Mouse (Mus musculus): ENCODE data around the gene Map1a. TPM values are rescaled to one million over a fixed set of nuclear protein-coding genes. Genes with fewer than 3 reads are reported as not detected.

Map1a gene
- total and polyA plus RNA-seq, 2 experiments, result under 0.01 to 0.44 TPM

DNA sequence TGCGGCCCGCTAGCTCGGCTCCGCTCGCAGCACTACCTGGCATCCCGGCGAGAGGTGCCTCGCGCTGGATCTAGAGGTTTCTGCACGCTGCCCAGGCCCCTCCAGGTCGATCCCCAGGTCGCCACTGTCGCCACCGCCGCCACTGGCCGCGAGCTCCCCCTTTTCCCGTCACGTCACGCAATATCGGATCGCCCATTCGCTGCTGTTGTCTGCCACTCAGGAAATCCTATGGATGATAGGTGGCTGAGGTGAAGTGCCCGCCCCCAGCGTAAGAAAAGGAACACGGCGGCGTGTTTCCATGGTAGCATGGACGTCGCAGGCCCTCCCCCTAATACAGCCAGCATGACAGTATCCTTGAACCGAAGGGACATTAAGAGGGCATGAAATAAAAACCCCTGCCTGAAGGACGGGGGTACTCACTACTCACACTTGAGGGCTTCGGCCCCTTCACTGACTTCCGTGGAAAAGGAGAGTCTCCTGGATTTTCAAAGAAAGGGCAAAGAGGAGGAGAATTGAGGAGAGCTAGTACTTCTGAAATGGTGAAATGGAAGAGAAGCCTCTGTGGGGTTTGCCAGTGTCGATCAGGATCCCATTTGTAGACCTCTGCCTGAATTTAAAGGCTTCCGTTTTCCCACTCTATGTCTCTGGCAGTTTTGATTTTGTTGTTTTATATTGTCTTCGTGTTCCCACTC lies 18.0 kb upstream of the Map1a start, which contains the start of gene Trp53bp1:
Trp53bp1 (minus strand) TSS at position 172 of the 692 bp plus-strand sequence.
- no peak for TF ChIP-seq POLR2A (IDR thresholded peaks at IDR 0.05; ENCODE audit: extremely low read depth, insufficient read depth, low read length)
- no peak for TF ChIP-seq CTCF (IDR thresholded peaks at IDR 0.05; ENCODE audit: low read depth, low read length)
- Histone ChIP-seq H3K27ac (replicated peaks; ENCODE audit: insufficient read depth, low read depth, low read length) (peak within 1 kb of the TSS; percentile 53; the same call in 1 of the 2 replicates), H3K36me3 (ENCODE audit: control insufficient read depth, insufficient read depth, low read length) (peaks cover 5% of the 10 kb centered on the region; the same call in 1 of the 2 replicates), H3K4me1 (ENCODE audit: control insufficient read depth, insufficient read depth, low read length) (no peaks in the 10 kb centered on the region), H3K4me3 (ENCODE audit: insufficient read depth, low read depth, low read length) (peak within 1 kb of the TSS; percentile 92), H3K9ac (ENCODE audit: low read depth, low read length) (peak within 1 kb of the TSS; percentile 84), H3K27me3 (ENCODE audit: control insufficient read depth, insufficient read depth, low read length) (no peaks in the 10 kb centered on the region), H3K79me2 (ENCODE audit: control insufficient read depth, insufficient read depth, low read length) (peaks cover 7% of the 10 kb centered on the region; the same call in 1 of the 2 replicates)
- DNase-seq (ENCODE audit: extremely low read depth, low read depth, low spot score), result peak; percentile 83
- 3% methylated on average over 37 of the region's 37 CpGs for WGBS

DNA sequence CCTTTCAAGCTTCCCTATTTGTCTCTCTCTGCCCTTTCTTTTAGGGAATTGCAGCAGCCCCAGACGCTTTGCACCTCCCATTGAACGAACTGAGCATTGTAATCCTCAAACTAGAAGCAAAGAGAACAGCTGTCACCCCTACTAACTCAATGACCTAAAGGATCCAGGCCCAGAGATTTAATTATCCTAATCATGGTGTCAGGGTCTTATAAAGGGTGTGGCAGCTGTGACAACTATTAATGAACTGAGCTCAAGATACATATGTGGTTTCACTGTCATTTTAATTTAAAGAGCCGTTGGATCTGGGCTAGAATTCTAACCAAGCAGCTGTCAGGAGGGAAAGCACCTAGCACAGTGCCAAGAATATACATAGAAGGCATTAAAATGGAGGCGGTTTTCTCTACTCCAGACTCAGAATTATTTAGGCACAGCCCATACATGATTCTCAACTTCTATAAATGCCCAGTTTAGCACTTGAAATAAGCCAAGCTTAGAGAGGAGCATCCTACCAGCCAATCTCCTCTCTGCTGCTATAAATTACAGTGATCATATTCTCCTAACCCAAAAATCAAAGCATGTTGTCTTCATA lies 17.4 kb upstream of the Map1a start:
- no peak for TF ChIP-seq CTCF (IDR thresholded peaks at IDR 0.05; ENCODE audit: low read depth, low read length)
- TF ChIP-seq POLR2A (IDR thresholded peaks at IDR 0.05; ENCODE audit: extremely low read depth, insufficient read depth, low read length), result no peak
- Histone ChIP-seq H3K9ac (ENCODE audit: low read depth, low read length) (no peak overlapping the region), H3K4me1 (ENCODE audit: control insufficient read depth, insufficient read depth, low read length) (no peaks in the 10 kb centered on the region), H3K4me3 (ENCODE audit: insufficient read depth, low read depth, low read length) (no peak overlapping the region), H3K36me3 (ENCODE audit: control insufficient read depth, insufficient read depth, low read length) (peaks cover 3% of the 10 kb centered on the region; the same call in 1 of the 2 replicates), H3K79me2 (ENCODE audit: control insufficient read depth, insufficient read depth, low read length) (peaks cover 7% of the 10 kb centered on the region; the same call in 1 of the 2 replicates), H3K27ac (replicated peaks; ENCODE audit: insufficient read depth, low read depth, low read length) (no peak overlapping the region), H3K27me3 (ENCODE audit: control insufficient read depth, insufficient read depth, low read length) (no peaks in the 10 kb centered on the region)
- 36% methylated on average over 4 of the region's 4 CpGs for WGBS
- DNase-seq (ENCODE audit: extremely low read depth, low read depth, low spot score), result no peak

DNA sequence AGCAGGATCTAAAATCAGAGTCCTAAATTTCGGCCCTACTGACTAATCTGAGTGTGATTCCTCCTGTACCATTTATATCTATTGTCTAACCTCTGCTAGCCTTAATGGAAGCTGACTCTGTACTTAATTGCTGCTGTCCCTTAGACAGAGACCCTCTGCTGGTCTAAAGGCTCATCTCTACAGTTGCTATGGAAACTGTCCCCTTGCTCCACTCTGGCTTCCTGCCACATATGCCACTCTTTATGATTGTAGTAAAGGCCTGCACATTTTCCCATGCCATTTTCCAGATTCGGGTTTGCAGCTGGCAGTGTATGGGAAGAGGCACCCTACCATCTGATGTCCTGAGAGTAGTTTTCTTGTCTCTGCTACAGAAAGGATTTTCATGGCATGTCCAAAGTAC lies 1.6 kb upstream of the Map1a start:
- WGBS, result 83% methylated on average over 2 of the region's 2 CpGs
- Histone ChIP-seq H3K27me3 (ENCODE audit: control insufficient read depth, insufficient read depth, low read length) (peaks cover 9% of the 10 kb centered on the region; the same call in 1 of the 2 replicates), H3K4me3 (ENCODE audit: insufficient read depth, low read depth, low read length) (no peak overlapping the region), H3K79me2 (ENCODE audit: control insufficient read depth, insufficient read depth, low read length) (no peaks in the 10 kb centered on the region), H3K27ac (replicated peaks; ENCODE audit: insufficient read depth, low read depth, low read length) (no peak overlapping the region), H3K9ac (ENCODE audit: low read depth, low read length) (no peak overlapping the region), H3K4me1 (ENCODE audit: control insufficient read depth, insufficient read depth, low read length) (peaks cover 4% of the 10 kb centered on the region), H3K36me3 (ENCODE audit: control insufficient read depth, insufficient read depth, low read length) (no peaks in the 10 kb centered on the region)
- DNase-seq (ENCODE audit: extremely low read depth, low read depth, low spot score), result no peak
- TF ChIP-seq POLR2A (IDR thresholded peaks at IDR 0.05; ENCODE audit: extremely low read depth, insufficient read depth, low read length) (no peak), CTCF (IDR thresholded peaks at IDR 0.05; ENCODE audit: low read depth, low read length) (no peak)

GRCm38 (mm10) chr2:121289730-121290540 lies 535 bp downstream of the Map1a start:
- Histone ChIP-seq H3K9ac (ENCODE audit: low read depth, low read length) (no peak overlapping the region), H3K27ac (replicated peaks; ENCODE audit: insufficient read depth, low read depth, low read length) (no peak overlapping the region), H3K27me3 (ENCODE audit: control insufficient read depth, insufficient read depth, low read length) (peaks cover 16% of the 10 kb centered on the region; the same call in 1 of the 2 replicates), H3K4me1 (ENCODE audit: control insufficient read depth, insufficient read depth, low read length) (peaks cover 4% of the 10 kb centered on the region), H3K4me3 (ENCODE audit: insufficient read depth, low read depth, low read length) (peak overlapping the region; percentile 49; the same call in 1 of the 2 replicates), H3K36me3 (ENCODE audit: control insufficient read depth, insufficient read depth, low read length) (no peaks in the 10 kb centered on the region), H3K79me2 (ENCODE audit: control insufficient read depth, insufficient read depth, low read length) (no peaks in the 10 kb centered on the region)
- no peak for DNase-seq (ENCODE audit: extremely low read depth, low read depth, low spot score)
- 6% methylated on average over 36 of the region's 36 CpGs for WGBS
- TF ChIP-seq POLR2A (IDR thresholded peaks at IDR 0.05; ENCODE audit: extremely low read depth, insufficient read depth, low read length) (no peak), CTCF (IDR thresholded peaks at IDR 0.05; ENCODE audit: low read depth, low read length) (peak; percentile 26)

- no peaks in the 10 kb centered on the region for H3K36me3 ChIP-seq (ENCODE audit: control insufficient read depth, insufficient read depth, low read length)
- H3K79me2 ChIP-seq (ENCODE audit: control insufficient read depth, insufficient read depth, low read length), result no peaks in the 10 kb centered on the region
- H3K4me3 ChIP-seq (ENCODE audit: insufficient read depth, low read depth, low read length), result no peak overlapping the region
- WGBS, result 77% methylated on average over 5 of the region's 5 CpGs
- TF ChIP-seq CTCF (IDR thresholded peaks at IDR 0.05; ENCODE audit: low read depth, low read length) (no peak), POLR2A (IDR thresholded peaks at IDR 0.05; ENCODE audit: extremely low read depth, insufficient read depth, low read length) (no peak)
- peaks cover 4% of the 10 kb centered on the region for H3K4me1 ChIP-seq (ENCODE audit: control insufficient read depth, insufficient read depth, low read length)
- no peak for DNase-seq (ENCODE audit: extremely low read depth, low read depth, low spot score)
- H3K27me3 ChIP-seq (ENCODE audit: control insufficient read depth, insufficient read depth, low read length), result peaks cover 30% of the 10 kb centered on the region
- H3K27ac ChIP-seq (replicated peaks; ENCODE audit: insufficient read depth, low read depth, low read length), result no peak overlapping the region
- no peak overlapping the region for H3K9ac ChIP-seq (ENCODE audit: low read depth, low read length)
Measured at GRCm38 (mm10) chr2:121292316-121293013, 3.1 kb downstream of the Map1a start.

All from liver, adult 2 months (tissue).